Mouse (Mus musculus) effector memory CD4-positive, alpha-beta T cell, adult 7 months (primary cell): ENCODE results near the gene Cct8l1. TPM values are rescaled to one million over a fixed set of nuclear protein-coding genes. Genes with fewer than 3 reads are reported as not detected.

Experiments used
- polyA plus RNA-seq: library from polyadenylated mRNA; unstranded; fragments of 100-300 nt; shearing (Covaris generic); gene quantifications from one replicate; pipeline ENCODE4 v1.2.1, GENCODE M21; 2017

Cct8l1 gene
- polyA plus RNA-seq = not detected

GRCm38 (mm10) chr5:25515767-25516166 lies at the start of gene Cct8l1:
Gene Cct8l1, plus strand, starts transcription at chr5:25516067.

GRCm38 (mm10) chr5:25498346-25498820 lies 17.5 kb upstream of the Cct8l1 start, which contains the start of gene Kmt2c:
Gene Kmt2c, minus strand, starts transcription at chr5:25498783.

Other genes starting within 250 kb of the Cct8l1 start
- 62.8 TPM for gene Kmt2c, start 17.3 kb upstream of the Cct8l1 start, polyA plus RNA-seq
- gene Xrcc2, start 189.8 kb downstream of the Cct8l1 start, polyA plus RNA-seq = 10.6 TPM
- gene Actr3b, start 243.9 kb downstream of the Cct8l1 start, polyA plus RNA-seq = 3.6 TPM